Mouse (Mus musculus): ENCODE measurements around the gene Cdh26. TPM values are rescaled to one million over a fixed set of nuclear protein-coding genes. Genes with fewer than 3 reads are reported as not detected.

Cdh26 gene
- total RNA-seq, 2 experiments from 2014 or later: 0.37 TPM; not detected in 1

DNA sequence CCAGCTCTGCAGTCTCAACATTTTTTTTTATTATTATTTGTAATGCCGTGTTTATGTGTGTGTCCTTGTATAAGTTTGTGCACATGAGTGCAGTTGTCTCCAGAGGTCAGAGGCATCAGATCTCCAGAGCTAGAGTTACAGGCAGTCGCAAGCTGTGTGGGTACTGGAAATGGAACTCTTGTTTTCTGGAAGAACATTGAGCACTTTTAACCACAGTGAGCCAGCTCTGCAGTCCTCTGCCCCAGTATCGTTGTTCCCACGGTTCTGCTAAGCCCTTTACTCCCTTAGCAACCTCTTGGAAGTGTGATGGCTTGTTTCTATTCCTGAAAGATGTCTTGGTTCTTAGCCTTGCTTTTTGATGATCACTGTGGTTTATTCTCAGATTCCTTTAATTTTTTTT is 19.1 kb downstream of the Cdh26 start:
- DNase-seq: no peak

DNA sequence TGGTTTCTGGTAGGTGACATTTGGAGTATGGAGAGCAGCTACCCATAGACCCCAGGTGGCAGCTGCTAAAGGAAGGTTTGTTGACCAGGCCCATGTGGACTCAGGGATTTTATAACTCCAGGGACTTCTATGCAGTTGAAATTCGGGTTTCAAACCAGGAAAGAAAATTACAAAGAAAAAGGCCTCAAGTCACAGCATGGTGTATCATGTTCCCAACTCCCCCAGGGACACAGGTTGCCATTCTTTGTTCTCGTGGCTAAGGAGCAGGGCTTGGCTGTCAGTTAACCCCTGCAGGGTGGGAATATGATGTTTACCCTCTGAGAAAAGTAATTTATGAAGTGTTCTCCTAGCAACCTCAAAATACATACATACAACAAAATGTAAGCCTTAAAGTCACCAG is 19.9 kb downstream of the Cdh26 start:
- no peak for DNase-seq

DNA sequence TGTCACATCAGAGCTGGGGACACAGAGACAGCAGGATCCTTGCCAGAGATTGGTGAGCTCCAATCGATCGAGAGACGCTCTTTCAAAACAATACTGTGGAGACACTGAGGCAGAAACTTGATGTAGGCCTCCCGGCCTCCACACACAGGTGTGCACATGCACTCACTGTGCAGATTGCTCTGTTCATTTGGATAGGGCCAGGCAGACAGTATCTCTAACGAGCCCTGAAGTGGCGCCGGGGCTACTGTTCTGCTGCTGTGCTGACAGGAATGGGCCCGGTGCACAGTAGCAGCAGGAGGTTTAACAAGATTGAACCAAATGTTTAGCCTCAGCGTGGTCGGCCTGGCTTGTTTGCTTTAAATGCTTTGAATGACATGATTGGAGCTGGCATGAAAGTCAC is 20.6 kb downstream of the Cdh26 start:
- no peak for DNase-seq

DNA sequence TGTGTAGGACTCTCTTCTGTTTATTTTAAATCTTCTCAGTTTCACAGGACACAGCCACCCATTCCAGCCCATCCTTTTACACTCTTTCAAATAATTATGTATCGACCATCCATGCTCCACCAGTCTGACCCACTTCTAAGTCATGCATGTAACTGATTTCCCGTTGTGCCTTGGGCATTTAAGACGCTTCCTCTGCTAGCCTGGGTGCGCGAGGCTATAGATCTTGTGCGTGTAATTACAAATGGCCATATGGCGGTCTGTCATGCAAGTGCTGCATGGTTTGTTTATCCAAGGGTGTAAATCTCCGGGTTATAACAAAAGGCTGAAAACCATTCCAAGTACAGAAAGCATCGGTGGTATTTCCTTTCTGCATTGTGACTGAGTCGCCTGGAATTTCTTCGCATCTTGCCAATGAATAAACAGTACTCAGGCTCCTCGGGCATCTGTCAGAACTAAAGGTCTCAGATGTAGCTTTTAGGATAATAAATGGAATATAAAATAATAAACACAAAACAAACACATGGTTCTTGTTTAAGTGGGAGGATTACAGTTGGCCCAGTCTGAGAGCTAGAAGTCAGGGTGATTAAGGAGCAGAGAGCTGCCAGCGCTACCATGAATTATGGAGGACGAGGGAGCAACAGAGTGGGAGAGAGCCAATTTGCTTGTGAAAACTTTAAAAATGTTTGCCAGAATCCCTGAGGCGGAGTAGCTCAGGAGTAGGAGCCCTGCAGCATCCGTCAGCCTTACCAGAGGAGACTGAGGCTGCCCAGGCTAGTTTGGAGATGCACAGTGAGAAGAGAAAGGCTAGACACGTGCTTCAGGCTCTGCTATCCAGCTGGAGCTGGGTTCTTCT is 24.6 kb downstream of the Cdh26 start:
- DNase-seq: peak in 1 of 2 experiments; percentile 4

DNA sequence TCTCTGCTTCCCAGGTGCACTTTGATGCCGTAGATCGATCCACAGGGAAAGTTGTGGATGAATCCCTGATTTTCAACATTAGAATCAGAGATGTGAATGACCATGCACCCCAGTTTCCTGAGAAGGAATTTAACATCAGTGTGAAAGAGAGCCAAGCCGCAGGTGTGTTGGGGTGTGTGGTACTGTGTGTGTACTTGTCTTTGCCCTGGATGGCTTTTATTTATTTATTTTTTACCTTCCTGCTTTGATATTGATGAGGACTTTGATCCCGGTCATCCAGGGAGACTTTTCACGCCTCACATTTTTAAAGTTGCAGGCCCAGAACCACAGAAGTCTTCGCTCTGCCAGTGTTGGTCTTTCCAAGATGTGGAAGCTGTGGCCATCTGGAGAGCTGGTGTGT is 27.1 kb downstream of the Cdh26 start:
- DNase-seq: no peak

- no peak for DNase-seq
Observed at GRCm38 (mm10) chr2:178460353-178460752, 30.0 kb downstream of the Cdh26 start.

- no peak for DNase-seq
Observed at GRCm38 (mm10) chr2:178471546-178472480, 41.5 kb downstream of the Cdh26 start.

- DNase-seq: no peak
Observed at GRCm38 (mm10) chr2:178473916-178474315, 43.6 kb downstream of the Cdh26 start.

GRCm38 (mm10) chr2:178477228-178477627 is 46.9 kb downstream of the Cdh26 start:
- DNase-seq: no peak

- no peak for DNase-seq
Observed at GRCm38 (mm10) chr2:178479011-178479410, 48.7 kb downstream of the Cdh26 start.

DNA sequence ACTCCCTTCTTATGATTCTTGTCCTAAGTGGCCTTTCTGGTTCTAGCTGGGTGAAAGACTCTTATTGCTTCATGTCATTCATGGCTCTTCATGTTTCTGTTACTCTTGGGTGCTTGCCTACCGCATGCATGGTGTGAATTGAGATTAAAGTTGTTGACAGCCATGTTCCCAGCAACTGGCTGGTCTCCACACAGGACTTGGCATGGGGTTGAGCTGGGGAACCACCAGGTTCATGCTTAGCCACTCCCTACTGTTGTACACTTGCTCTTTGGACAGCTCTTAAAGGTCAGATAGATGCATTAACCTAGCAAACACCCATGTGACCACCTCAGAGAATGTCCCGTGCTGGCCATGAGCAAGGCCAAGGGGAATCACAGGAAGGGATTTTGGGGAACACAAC is 50.6 kb downstream of the Cdh26 start:
- no peak for DNase-seq

DNA sequence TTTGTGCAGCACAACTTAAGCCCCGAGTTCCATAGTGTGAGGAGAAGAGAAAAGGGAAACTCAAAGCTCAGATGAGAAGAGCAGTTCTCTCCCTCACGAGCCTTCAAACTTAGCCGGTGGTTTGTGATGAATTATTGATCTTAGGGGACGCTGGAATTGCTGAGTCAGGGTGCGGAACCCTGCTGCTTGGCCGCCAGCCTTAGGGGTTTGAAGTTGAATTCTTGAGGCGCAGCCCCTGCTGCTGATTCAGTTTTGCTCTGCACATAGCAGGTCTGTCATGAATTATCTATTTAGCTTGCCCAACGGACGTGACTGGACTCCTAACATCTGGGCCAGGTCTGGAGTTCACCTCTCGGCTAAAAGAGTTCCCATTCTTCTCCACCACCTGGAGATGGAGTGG is 53.1 kb downstream of the Cdh26 start:
- DNase-seq: no peak

DNA sequence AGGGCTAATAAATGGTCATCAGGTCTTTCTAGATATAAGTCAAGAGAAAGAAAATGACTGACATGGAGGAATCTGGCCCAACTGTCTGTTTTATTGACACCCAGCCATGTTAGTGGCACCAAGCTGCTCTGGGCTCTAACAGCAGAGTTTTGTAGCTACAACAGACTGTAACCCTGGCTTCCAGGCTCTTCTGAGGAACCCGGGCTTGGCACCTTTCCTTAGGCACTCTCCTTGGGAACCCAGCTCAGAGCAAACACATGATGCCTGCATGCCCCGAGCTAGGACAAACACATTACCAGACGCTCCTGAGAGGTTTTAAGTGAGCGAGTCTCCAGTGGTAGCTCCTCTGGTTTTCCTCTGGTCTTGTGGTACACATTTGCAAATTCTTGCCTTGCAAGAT is 57.9 kb downstream of the Cdh26 start:
- no peak for DNase-seq

GRCm38 (mm10) chr2:178490245-178490920 is 60.1 kb downstream of the Cdh26 start:
- DNase-seq: no peak

GRCm38 (mm10) chr2:178494066-178494465 is 63.7 kb downstream of the Cdh26 start:
- no peak for DNase-seq

GRCm38 (mm10) chr2:178495816-178496215 is 65.5 kb downstream of the Cdh26 start:
- no peak for DNase-seq

DNA sequence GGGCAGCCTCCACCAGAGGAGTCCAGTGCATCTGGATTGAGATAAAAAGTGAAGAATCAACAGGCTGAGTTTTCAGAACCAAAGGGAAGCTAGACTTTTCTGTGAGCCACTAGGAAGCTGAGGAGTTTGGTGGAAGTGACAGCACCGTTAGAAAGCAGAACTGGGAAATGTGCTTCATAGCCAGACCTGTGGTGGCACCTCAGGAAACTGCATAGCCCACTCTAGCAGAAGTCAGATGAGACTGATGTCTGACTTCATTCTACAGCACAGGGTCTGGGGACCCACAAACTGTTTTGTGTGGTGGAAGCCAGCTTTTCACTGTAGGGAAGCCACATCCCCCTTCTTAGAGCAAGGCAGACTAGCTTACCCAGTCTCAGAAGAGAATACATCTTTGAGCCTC is 67.6 kb downstream of the Cdh26 start:
- no peak for DNase-seq

DNA sequence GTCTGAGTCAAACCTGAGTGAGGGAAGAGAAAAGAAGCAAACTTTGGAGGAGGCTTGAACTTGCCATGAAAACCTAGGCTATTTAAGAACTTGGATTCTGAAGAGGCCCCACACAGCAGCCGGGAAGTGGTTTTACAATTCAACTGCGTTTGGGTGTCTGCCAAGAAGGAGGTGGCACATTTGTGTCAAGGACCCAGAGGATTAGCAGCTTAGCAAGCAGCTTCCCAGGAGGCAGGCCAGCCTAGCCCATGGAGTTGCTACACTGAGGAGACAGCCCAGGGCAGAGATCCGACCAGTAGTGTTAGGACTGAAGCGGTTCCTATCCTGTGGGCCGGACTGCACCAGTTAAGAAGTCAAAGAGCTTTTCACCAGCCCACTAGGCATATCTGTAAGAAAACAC is 68.1 kb downstream of the Cdh26 start:
- no peak for DNase-seq

DNA sequence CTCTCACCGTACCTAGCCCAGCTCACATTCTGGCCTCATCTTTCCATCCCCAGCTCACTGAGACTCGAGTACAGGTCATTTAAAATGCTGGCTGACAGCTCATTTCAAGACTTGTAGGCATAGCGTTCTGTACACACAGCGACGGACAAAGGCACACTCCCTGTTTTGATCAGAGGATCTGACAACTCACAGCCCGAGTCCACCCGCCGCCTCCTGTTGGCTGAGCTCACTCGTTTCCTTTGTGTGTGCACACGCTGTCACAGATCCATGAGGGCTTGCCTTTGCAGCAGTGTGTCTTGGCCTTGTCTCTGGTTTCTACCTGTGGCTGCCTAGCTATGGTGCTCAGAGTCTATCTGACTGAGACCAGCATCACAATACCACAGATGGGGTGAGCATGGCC is 72.1 kb downstream of the Cdh26 start:
- DNase-seq: no peak

DNA sequence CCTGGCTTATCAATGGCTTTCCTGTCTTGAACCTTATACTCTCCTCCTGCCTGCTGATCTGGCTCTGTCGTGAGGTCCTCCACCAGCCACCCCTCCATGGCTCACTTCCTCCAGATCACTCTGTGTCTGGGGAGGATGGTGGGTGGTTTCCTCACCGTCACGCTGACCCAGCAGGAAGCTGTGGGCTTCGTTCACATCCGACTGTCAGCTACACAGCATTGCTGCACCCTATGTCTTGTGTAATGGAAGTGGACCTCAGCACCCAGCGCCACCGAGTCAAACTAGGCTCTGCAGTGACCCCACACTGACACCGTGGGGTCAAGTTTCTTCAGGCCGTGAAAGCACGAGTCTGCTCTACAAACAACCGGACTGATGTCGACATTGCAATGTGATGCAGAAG is 75.7 kb downstream of the Cdh26 start:
- peak in 1 of 2 experiments; percentile 11 for DNase-seq

DNA sequence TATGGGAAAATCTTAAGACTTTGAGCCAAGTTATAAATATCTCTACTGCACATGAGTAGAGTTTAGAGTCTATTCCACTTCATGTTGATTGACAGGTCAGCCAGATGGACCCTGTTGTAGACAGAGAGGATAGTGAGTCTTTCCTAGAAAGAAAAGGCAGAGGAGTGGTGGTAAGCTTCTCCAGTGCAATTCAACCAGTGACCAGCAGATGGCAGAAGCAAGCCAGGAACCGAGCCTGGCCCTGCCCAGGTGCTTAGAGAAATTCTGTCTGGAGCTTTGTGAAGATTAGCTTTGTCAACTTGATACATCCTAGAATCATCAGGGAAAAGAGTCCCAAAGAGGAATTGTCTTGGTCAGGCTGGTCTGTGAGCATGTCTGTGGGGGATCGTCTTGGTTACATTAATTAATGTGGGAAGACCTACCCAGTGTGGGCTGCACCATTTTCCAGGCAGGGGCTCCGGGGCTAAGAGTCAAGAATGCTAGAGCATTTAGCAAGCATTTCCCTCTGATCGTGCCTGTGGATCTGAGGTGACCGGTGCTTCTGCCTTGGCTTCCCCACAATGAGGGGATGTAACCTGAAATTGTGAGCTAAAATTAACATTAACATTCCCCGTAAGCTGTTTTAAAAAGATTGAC is 77.2 kb downstream of the Cdh26 start:
- peak; percentile 74 to 75 for DNase-seq

- DNase-seq: no peak
Observed at GRCm38 (mm10) chr2:178508279-178508678, 77.9 kb downstream of the Cdh26 start.
